Mouse (Mus musculus): ENCODE measurements around the gene 5031439G07Rik.
A peak's percentile ranks its signal among the peaks of the same experiment; 100 is the strongest.
"Not testable (repeated sequence)": the region's sequence is repeated elsewhere in the genome, so short reads cannot be mapped to it uniquely, and the experiment has no call there.

The 5031439G07Rik gene

DNA sequence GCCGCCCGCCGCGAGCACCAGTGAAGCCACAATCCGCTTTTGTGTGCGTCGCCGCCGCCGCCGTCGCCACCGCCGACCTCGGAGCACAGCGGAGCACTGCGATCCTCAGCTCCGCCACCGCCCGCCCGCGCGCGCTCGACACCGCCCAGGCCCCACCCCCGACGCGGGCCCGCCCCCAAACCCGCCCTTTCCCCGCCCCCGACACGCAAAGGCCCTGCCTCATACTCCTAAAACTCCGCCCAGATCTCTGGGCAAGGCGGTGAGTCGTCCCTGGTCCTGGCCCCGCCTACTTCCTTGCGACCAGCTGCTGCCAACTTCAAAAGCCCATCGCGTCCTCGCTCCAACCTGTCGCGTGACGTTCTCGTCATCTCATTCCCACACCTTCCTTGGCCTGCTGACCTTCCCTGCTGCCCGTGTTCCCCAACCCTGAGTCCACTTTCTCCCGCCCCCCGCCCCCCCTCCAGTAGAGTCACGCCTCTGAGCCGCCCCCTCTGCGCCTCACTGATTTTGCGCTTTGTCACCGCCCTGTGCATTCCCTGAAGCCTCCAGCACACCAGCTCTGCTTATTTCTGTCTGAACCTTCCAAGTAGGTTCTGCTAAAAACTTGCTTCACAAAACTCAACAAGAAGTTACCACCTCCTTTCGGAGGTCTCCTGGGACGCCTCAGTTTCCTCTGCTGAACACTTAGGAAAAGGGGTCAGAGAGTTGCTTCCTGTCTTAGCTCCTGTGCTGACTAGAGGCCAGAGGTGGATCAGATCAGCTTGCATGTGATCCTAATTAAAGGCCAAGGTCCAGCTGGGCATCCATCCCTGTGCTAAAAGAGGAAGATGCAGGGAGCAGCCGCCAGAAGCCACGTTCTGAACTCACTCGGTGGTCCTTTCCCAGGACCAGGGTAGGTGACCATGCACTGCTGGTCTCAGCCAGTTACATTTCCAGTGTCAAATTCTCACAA, at the start of gene 5031439G07Rik:
Gene 5031439G07Rik, minus strand, starts transcription at position 678 of the 952 bp plus-strand sequence.
- DNase-seq (ENCODE audit: low spot score in 2 of 2), result peak; percentile 87 to 88

DNA sequence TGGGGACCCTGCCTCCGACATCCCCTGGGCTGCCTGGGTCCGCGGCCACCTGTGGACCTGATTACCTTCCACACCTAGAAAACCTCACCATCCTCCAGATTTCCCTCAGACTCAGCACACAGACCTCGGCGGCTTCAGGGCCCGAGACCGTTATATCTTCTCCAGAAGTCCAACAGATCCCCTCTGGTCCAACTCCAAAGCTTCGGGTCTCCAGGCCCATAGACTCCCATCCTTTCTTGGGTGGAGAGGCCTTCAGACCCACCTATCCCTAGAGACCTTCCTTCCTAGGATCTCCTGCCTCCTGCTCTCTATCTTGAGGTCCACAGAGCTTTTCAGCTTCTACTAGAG, 49.0 kb upstream of the 5031439G07Rik start:
- no peak for DNase-seq (ENCODE audit: low spot score in 2 of 2)

DNA sequence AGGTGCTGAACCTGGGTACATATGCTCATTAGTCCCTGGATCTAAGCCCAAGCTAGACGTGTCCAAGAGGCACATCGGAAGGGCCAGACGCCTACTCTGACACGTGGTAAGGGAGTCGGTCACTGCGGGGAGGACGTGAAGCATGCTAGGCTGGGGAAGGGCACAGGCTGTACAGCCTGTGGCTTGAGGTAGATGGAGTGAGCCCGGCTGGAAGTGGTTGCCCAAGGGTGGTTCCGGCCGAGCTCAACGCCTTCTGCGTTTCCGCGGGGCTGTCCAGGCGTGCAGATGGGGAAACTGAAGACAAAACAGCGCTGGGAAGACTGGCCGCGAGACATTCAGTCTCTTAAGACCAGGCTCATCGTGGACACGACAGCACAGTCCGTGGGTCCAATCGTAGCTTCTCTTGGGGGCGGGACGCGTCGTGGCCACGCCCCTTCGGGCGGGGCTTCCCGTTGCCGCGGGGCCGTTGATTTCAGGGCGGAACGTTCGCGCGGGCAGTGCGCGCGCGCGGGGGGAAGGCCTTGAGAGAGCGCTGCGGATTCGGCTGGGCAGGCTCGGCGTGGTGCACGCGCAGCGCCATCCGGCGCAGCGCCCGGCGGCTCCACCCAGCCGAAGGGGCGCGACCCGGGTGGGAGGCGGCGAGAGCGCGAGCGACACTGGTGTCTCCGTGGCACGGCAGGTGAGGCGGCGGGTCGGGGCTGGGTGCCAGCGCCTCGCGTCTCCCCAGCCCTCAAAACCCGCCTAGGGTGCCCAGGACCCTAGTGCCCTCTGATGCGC, 48.4 kb upstream of the 5031439G07Rik start:
- DNase-seq (ENCODE audit: low spot score in 2 of 2), result peak; percentile 98

DNA sequence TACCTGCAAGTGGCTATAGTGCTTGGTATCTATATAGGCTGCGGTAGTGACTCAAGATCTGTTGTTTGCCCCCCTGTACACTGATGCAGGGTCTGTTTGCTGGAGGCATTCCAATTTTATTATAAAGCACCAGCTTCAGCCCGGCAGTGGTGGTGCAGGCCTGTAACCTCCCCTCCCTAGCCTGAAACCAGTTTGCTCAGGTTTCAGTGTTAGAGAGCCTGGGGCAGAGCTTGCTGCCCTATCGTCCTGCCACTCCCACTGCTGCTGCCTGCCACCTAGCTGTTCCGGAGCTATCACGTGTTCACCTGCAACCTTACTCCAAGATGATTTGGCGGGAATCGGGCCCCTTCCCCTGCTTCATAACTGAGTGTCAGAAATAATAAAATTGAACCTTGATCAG, 45.6 kb upstream of the 5031439G07Rik start:
- DNase-seq (ENCODE audit: low spot score in 2 of 2), result peak in 1 of 2 experiments; percentile 37

DNA sequence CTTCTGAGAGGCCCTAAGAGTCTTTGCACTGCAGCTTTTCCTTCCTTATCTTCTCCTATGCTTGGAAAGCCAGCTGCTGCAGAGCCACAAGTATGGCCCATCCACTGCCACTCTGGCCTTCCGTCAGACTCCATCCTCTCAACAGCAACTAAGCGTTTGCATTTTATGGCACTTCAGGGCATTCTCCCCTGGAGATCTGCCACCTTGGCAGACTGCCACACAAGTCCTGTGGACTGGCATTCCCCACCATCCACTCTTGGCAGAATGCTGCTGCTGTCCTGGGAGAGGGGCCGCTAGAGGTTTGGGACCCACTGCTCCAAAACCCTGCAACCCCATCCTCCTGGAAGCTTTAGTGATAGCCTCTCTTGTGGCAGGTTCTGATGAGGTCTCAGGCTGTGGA, 43.5 kb upstream of the 5031439G07Rik start:
- DNase-seq (ENCODE audit: low spot score in 2 of 2), result no peak

DNA sequence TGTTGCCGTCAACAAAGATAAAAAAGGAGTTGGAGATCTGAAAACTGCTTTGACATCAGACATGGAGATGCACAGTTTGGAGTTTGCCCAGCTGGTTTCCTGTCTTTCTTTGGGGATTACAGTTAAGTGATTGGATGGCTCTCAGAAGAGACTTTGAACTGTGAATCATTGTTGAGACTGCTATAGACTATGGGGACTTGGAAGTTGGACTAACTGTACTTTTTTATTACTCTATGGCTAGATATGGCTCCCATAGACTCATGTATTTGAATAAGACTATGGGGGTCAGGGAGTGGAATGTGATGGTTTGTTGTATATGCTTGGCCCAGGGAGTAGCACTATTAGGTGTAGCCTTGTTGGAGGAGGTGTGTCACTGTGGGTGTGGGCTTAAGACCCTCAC, 42.3 kb upstream of the 5031439G07Rik start:
- not testable (repeated sequence) for DNase-seq (ENCODE audit: low spot score in 2 of 2)

DNA sequence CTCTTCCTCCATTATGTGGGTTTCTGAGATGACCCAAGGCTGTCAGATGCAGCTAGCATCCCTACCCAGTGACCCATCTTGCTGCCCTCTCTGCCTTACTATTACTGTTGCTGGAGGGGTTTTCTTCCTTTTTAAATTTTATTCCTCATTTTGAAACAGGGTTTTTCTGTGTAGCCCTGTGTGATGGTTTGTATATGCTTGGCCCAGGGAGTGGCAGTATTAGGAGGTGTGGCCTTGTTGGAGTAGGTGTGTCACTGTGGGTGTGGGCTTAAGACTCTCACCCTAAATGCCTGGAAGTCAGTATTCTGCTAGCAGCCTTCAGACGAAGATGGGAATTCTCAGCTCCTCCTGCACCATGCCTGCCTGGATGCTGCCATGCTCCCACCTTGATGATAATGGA, 40.3 kb upstream of the 5031439G07Rik start, which contains the start of gene Fam118a:
Gene Fam118a, plus strand, starts transcription at position 301 of the 400 bp plus-strand sequence.
- DNase-seq (ENCODE audit: low spot score in 2 of 2), result not testable (repeated sequence)

DNA sequence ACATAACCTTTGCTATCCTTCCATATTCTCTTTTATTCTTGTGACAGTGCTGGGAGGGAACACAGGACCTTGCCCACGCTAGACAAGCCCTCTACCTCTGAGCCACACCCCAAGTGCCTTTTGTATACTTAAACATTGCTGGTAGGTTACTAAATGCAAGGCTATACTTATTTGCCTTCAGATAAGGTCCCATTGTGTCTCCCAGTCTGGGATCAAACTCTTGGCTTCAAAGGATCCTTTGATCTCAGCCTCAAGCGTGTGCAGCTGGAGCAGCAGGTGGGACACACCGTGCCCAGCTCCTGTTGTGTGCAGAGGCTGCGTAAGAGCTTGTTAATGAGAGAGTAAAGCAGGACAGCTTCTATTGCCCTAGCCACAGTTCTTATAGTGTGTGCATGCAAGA, 39.4 kb upstream of the 5031439G07Rik start:
- DNase-seq (ENCODE audit: low spot score in 2 of 2), result no peak

DNA sequence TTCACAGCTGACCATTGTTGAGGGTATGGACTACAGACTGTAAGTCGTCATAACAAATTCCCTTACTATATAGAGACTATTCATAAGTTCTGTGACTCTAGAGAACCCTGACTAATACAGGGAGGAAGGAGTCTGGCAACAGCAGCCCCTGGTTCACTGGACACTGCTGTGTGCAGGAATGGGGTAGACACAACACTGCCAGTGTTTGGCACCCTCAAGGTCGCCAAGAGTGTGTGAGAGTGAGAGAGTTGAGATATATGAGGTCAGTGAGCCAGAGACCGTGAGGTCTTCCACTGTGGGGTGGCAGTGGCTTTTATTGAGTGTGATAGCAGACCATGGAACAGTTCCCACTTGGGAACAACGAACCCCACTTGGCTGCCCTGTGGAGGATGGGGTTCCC, 37.8 kb upstream of the 5031439G07Rik start:
- no peak for DNase-seq (ENCODE audit: low spot score in 2 of 2)

DNA sequence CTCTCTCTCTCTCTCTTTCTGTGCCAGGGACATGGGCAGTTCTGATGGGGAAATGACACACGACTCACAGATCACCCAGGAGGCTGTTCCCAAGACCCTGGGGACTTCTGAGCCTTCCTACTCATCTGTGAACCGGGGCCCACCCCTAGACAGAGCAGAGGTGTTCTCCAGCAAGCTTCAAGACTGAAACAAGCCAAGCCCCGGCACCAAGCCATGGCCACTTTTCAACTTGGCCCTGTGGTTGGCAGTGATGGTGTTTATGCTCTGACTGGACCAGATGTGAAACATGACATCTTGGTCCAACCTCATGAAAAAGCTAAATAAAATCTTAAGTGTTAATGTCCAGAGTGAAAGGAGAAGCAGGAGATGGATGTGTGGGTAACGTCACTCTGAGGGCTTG, 33.9 kb upstream of the 5031439G07Rik start:
- DNase-seq (ENCODE audit: low spot score in 2 of 2), result no peak

DNA sequence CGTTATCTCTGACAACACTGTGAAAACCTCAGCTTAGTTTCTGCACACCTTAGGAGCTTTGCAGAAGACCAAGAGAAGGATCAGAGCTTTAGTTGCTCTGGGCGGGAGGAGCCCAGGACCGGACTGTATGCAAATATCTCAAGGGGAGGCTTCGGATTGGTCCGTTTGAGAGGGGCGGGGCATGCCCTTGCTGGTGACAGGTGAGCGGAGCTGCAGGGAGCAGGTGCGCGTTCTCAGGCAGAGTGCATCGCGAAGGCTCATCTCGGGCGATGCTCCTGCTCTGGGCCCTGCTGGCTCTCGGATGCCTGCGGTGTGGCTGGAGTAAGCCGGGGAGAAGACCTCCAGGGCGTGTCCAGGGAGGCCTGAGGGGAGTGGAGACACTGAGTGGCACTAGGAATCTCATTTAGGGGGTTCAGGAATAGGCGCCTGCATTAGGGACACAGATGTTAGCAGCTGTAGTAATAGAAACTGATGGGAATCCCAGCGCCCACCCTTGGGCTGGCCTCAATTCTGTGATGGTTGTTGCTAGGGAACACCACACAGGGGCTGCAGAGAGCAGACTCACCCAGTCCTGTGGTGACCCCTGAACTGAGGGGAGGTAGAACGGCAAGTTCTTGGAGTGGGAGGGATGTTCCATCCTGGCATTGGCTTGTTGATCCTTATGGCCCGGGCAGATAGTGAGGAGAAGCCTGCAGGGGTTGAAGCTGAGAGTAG, 28.8 kb upstream of the 5031439G07Rik start, which contains the start of gene Upk3a:
Gene Upk3a, plus strand, starts transcription at position 191 of the 714 bp plus-strand sequence.
- peak in 1 of 2 experiments; percentile 60 for DNase-seq (ENCODE audit: low spot score in 2 of 2)

DNA sequence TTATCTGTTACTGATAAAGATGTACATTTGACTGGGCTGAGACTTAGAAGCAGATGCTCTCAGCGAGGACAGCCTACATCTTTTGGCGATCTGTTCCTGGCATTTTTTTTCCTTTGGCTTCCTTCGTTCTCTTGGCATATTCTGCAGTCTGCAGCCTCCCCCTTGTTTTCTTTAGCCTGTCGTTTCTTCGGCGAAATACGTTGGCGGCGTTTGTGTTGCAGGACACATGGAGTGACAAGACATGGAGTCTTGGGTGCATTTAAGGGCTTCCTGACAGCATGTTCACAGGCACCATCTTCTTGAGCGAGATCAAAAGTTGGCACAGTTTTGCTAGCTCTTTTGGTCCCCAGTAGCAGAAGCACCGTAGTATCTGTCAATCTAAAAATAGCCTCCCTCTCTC, 27.4 kb upstream of the 5031439G07Rik start:
- no peak for DNase-seq (ENCODE audit: low spot score in 2 of 2)

DNA sequence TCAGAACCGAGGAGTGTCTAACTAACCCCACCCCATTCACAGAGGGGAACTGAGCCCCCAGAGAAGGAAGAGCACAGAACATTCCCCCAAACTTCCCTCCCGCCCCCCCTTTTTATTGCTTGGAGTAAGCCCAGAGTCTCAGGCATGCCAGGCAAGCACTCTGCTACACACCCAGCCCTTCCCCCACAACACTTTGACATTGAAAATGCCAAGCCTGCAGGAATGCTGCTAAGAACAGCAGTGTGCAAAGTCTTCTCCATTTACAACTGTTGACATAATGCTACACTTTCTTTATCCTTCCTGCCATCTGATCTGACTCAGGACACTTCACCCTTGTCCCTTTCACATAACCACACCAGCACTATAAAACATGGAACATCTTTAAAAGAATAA, 24.3 kb upstream of the 5031439G07Rik start:
- peak in 1 of 2 experiments; percentile 35 for DNase-seq (ENCODE audit: low spot score in 2 of 2)

DNA sequence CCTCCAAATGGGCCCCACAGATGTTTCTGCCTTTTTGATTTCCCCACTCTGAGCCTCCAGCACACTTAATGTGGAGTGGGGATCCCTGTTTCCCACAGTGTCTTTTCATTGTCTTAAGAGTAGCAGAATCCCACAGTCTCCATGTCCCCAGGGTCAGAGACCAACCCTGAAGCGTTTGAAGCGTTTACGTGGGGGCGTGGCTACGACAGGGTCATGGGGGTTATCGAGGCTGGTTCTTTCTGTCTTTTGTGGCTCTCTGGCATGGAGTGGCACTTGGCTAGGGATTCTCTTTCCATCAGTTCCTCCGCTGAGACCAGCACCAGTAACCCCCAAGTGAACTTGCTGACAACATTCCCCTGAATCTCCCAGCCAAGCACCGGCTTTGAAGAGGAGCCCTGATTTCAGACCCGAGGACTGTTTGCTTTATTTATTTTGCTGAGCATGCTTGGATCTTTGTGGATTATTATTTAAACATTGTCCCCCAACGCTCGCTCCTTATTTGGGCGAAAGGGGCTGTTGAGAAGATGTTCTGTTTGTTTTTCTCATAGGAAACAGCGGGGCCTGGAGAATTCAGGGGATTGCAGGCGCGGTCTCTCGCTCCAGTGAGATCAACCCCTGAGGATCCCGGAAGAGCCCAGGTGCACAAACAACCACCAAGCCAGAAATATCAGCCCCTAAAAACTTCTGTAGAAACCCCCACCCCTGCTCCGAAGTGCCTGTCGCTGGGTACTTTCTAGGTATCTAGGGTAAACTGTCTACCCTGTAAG, 23.7 kb upstream of the 5031439G07Rik start:
- DNase-seq (ENCODE audit: low spot score in 2 of 2), result no peak

DNA sequence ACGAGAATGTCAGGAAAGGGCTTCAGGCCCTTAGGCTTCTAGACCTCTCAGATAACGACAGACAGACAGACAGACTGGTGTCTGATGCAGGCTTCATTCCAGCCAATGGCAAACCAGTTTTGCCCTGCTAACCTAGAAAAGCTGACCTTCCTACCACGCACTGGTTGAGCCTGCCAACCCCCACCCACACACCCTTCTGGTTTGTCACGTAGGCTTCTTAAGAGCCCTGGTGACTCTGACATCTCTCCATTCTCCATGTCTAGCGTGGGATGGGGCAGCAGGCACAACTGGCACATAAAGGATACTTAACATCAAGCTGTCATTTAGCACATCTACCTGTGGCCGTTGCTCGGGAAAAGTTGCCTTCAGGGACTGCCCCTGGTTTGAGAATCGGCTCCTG, 21.3 kb upstream of the 5031439G07Rik start:
- no peak for DNase-seq (ENCODE audit: low spot score in 2 of 2)

DNA sequence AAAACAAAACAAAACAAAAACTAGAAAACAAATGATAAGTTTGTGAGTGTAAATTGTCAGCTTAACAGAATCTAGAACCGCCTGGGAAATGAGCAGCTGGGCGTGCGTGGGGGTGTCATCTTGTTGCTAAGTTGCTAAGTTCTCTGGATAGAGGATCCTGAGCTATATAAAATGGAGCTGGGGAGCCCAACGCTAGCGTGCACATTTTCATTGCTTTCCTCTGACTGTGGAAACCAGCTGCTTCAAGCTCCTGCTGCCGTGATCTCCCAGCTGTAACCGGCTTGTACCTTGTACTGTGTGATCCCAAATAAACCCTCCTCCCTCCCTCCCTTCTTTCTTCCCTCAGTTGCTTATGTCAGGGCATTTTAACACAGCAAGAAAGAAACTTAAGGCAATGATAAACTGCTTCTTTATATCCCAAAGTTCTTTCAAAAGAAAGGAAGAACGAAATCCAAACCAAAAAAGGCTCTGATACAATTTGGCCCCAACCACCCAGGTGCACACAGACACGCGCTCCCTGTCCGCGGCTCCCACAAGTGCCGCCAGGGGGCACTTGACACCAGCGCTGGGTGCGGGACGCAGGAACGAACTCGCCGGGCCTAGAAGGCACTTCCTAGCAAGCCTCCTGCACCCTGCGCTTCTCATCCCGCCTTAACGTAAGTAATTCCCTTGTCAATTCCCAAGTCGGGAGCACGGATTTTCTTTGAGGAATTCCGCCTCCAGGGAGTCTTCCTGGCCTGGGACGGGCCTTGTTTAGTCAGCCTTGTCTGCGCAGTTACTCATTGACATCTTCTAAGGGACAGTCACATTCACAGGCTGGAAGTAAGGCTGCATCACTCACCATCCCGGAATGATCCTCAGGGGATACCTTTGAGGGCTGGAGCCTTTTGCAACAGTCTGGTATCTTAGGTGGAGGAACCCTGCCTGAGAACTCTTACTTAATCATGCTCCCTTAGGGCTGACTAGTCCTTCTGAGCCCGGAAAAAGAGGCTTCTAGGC, 12.9 kb upstream of the 5031439G07Rik start:
- DNase-seq (ENCODE audit: low spot score in 2 of 2), result peak; percentile 72 to 89

DNA sequence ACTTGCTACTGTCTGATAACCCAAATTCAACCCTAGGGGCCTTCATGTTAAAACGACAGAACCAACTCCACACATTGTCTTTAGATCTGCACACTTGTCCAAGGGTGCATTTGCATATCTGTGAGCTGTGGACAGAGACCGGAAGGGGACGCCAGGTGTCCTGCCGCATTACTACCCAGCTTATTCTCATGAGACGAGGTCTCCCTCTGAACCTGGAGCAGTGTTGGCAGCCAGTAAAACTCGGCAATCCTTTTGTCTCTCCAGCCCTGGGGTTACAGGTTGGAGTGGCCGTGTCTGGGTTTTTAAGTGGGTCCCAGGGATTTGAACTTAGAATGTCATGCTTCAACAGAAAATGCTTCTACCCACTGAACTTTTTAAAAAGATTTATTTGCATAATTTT, 11.6 kb upstream of the 5031439G07Rik start:
- DNase-seq (ENCODE audit: low spot score in 2 of 2), result no peak

DNA sequence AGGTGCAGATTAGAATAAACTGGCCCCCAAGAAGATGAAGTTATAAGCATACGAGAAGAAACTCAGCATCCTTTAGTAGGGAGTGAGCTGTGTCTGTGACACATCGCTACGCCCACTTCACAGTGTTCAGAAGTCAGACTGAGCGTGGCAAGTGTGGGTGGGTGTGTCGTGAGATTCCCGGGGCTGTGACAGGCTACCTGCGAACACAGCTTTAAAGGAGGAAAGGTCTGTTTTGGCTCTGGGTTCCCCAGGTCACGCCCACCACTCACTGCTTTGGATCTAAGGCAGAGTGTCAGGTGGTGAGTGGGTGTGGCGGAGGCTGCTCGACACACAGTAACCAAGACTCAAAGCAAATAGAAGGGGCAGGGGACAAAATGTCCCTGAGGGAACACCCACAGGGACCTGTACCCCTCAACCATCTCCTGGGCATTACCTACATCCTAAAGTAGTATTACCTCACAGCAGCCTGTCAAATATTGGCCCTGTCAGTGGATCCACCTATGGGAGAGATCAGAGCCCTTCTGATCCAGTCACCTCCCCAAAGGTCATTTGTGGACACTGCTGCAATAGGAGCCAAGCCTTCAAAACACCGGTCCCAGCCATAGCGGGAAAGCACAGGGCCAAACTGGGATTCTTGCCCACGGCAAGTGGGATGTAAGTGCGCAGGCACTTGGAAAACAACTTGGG, 9.6 kb upstream of the 5031439G07Rik start:
- no peak for DNase-seq (ENCODE audit: low spot score in 2 of 2)

DNA sequence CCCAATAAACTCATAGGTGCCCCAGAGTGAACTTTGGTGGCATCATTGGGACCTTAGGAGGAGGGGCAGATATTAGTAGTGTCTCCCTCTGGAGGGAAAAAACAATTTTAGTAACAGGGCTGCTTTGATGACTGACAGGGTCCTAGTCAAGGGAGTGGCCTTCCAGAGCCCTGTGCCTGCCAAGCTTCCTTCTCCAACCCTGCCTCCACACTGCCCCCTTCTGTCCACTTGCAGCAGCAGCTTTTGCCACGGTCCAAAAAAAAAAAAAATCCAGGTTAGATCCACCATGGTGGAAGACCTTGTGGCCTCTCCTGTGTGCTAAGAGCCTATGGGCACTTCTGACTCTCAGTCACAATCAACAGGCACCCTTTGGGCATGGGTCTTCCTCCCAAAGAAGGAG, 7.6 kb upstream of the 5031439G07Rik start:
- DNase-seq (ENCODE audit: low spot score in 2 of 2), result peak; percentile 52 to 80

Data from urinary bladder, postnatal 4 days (tissue).